In genomic region chr7:67064627-67065305, GRCm38 (mm10) we compare ENCODE assay signal across 7 mouse cellular contexts.
DNase-seq lines count a peak whose midpoint lies in the region; ATAC-seq and TF ChIP-seq lines count a peak whose summit lies in the region.

No protein-coding gene starts in this region.

- H3K36me3 ChIP-seq in lung, embryonic 15.5 days = no peaks in the 10 kb centered on the region
- no peaks in the 10 kb centered on the region for H3K36me3 ChIP-seq in heart, embryonic 15.5 days

- no peak for ATAC-seq in lung, embryonic 15.5 days (ENCODE audit: borderline replicate concordance, extremely low read depth, low FRiP score, low TSS enrichment)
- ATAC-seq in heart, embryonic 15.5 days (replicated peaks; ENCODE audit: insufficient number of reproducible peaks, insufficient read depth, low FRiP score, low read depth) = no peak
- no peak for ATAC-seq in megakaryocyte-erythroid progenitor cell, adult 5-6 weeks (replicated peaks; ENCODE audit: low FRiP score, low TSS enrichment, poor library complexity, severe bottlenecking)

- no peak overlapping the region for H3K4me3 ChIP-seq in lung, embryonic 15.5 days
- no peak overlapping the region for H3K4me3 ChIP-seq in lung, adult 2 months (replicated peaks; ENCODE audit: extremely low read depth, low read depth, low read length)
- H3K4me3 ChIP-seq in heart, embryonic 15.5 days = no peak overlapping the region

- no peak overlapping the region for H3K4me2 ChIP-seq in lung, embryonic 15.5 days
- no peak overlapping the region for H3K4me2 ChIP-seq in heart, embryonic 15.5 days

- H3K4me1 ChIP-seq in lung, embryonic 15.5 days = peaks cover 9% of the 10 kb centered on the region
- no peaks in the 10 kb centered on the region for H3K4me1 ChIP-seq in lung, adult 2 months (ENCODE audit: control insufficient read depth, insufficient read depth, low read length)
- H3K4me1 ChIP-seq in heart, embryonic 15.5 days (replicated peaks) = peaks cover 6% of the 10 kb centered on the region; the same call in 1 of the 2 replicates

- H3K9ac ChIP-seq in lung, embryonic 15.5 days = no peak overlapping the region
- no peak overlapping the region for H3K9ac ChIP-seq in heart, embryonic 15.5 days

- WGBS in lung, embryonic 15.5 days = 57% methylated on average over 10 of the region's 10 CpGs
- 51% methylated on average over 10 of the region's 10 CpGs for WGBS in lung, adult 2 months
- WGBS in heart, embryonic 15.5 days = 69% methylated on average over 10 of the region's 10 CpGs

- TF ChIP-seq CTCF in lung, adult 2 months (IDR thresholded peaks at IDR 0.05; ENCODE audit: insufficient read depth, low read length) = no peak

- H3K27ac ChIP-seq in lung, embryonic 15.5 days = peak overlapping the region; percentile 9; the same call in 1 of the 2 replicates
- 0 out of 2 replicates have a peak overlapping the region, but pooled peaks have one; percentile 24 for H3K27ac ChIP-seq in heart, embryonic 15.5 days

- no peaks in the 10 kb centered on the region for H3K9me3 ChIP-seq in lung, embryonic 15.5 days
- H3K9me3 ChIP-seq in heart, embryonic 15.5 days (replicated peaks) = no peaks in the 10 kb centered on the region

- no peaks in the 10 kb centered on the region for H3K27me3 ChIP-seq in lung, embryonic 15.5 days
- no peaks in the 10 kb centered on the region for H3K27me3 ChIP-seq in heart, embryonic 15.5 days

- no peak for DNase-seq in lung, adult 2 months
- DNase-seq in left cerebral cortex, adult 11 months (ENCODE audit: low spot score) = peak; percentile 51
- DNase-seq in right cerebral cortex, postnatal 14 days = peak; percentile 26
- no peak for DNase-seq in spleen, postnatal 14 days (ENCODE audit: low spot score in 2 of 2)

- no peak for TF ChIP-seq POLR2A in lung, adult 2 months (IDR thresholded peaks at IDR 0.05; ENCODE audit: borderline replicate concordance, extremely low read depth, low read depth, low read length)

Comparison
In these comparisons a context has a peak if more than half of its experiments do, and no peak if none do; other contexts are left out.
1. DNase-seq: peak in left cerebral cortex, adult 11 months (single experiment) and right cerebral cortex, postnatal 14 days (single experiment); none in lung, adult 2 months (single experiment) and spleen, postnatal 14 days (0 of 2).